Mouse (Mus musculus) c-Kit-positive CD71-positive TER-119-positive erythroid progenitor cells, embryonic 14.5 days (primary cell): Measurements from ENCODE around the gene Nelfcd.

Experiments
- DNase-seq: peaks from one replicate; pipeline ENCODE4 v3.0.0-alpha.2; 2013; ENCODE audit warnings: low spot score

Nelfcd gene

GRCm38 (mm10) chr2:174415731-174416310 is at the start of gene Nelfcd:
TSS of gene Nelfcd (plus strand) at chr2:174415804.
- DNase-seq, result peak; percentile 99

DNA sequence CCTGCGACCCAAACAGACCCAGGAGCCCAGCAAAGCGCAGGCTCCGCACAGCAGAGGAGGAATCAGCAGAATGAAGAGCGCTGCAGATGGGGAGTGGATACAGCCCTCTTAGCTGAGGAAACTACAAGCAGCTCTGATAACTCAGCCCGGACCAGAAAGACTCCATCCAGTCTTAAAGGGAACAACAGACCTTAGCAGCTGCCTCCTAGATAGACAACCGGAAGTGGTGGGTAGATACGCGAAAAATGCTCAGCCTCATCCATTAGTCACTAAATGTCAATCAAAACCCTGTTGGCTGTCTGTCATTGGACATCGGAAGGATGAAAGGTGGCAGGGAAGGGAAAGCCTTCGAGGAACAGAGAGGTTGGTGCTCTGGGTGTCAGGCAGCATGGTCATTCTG is 49.0 kb upstream of the Nelfcd start:
- DNase-seq, result no peak

DNA sequence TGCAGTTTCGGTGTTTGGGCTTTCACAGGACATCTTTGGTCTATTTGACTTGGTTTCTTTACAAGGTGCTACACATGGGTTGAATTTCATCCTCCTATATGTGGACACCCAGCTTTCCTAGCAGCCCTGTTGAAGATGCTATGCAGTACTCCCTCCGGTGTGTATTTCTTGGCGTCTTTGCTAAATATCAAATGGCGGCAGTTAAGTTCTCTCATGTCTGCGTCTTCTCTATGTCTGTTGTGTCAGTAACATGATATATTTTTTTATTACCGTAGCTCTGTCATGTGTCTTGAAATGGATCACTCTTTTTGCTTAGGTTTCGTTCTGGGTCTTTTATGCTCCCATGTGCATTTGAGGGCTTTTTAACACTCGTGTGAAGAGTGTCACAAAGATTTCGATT is 34.6 kb upstream of the Nelfcd start:
- DNase-seq, result no peak

DNA sequence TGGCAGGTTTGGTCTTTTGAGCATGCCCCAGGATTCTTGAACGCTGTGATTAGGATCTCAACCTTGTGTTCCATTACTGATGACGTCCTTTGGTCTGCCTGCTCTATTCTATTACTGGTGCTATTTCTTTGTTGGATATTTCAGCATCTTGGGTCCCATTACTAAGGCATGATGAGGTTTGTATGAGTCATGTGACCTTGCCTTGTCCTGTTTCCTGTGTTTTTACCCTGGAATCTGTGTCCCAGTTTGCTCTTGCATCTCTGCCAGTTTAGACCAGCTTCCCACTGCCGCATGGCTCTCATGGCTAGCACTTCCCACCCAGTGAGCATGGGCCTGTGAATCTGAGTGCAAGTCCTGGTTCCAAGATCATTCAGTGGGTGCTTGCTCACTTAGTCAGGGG is 23.7 kb upstream of the Nelfcd start:
- no peak for DNase-seq

- no peak for DNase-seq
Measured at GRCm38 (mm10) chr2:174392554-174392953, 23.1 kb upstream of the Nelfcd start.

- DNase-seq, result no peak
Measured at GRCm38 (mm10) chr2:174393383-174393782, 22.2 kb upstream of the Nelfcd start.

DNA sequence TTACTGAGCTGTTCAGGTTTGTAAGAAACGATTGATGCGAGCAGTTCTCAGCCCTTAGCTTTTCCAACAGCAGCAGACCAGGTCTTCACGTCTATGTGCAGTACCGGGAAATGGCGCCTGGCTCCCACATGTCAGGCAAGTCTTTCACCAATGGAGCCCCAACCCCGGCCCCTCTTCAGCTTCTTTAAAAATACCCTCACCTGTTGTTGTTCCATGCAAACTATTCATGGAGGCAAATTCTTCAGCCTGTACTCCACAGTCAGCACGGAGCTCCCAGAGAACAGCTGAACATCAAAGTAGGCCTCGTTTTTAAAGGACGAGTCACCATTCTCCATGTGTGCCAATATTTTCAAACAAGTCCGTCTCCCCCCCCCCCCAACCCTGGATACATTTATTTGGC is 19.0 kb upstream of the Nelfcd start:
- DNase-seq, result no peak

- DNase-seq, result no peak
Measured at GRCm38 (mm10) chr2:174397065-174397464, 18.5 kb upstream of the Nelfcd start.

GRCm38 (mm10) chr2:174397881-174398280 is 17.7 kb upstream of the Nelfcd start:
- DNase-seq, result no peak

- DNase-seq, result no peak
Measured at GRCm38 (mm10) chr2:174400396-174400795, 15.2 kb upstream of the Nelfcd start.

DNA sequence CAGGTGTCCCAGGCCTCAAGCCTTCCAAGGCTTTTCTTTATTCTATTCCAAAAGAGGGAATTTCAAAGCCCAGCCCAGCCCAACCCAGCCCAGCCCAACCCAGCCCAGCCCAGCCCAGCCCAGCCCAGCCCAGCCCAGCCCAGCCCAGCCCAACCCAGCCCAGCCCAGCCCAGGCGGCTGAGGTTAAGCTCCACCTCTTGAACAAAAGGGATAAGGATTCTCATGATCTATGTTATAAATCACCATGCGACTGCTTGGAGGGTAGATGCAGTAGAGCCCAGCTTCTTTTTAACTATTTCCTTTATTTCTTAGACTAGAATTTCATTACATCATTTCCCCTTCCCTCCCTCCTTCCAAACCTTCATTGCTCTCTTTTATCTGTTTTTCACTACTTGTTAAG is 5.4 kb upstream of the Nelfcd start:
- DNase-seq, result peak; percentile 14

DNA sequence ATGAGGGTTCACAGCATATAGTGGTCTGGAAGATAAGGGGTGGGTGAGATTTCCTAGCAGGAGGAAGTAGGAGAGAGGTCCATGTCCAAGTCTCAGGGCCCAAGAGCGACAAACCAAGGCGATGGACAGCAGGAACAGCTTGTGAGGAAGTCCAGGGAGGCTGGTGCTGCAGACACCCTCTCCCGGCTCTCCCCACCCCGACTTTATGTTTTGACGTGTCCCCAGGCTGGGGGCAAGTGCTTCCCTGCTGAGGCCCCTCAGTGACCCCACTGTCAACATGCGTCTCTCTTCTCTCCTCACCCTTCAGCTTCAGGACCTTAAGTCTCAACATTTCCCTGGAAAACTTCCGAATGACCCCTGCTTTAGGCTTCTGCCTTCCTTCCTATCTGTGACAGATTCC is 2.5 kb upstream of the Nelfcd start:
- no peak for DNase-seq

DNA sequence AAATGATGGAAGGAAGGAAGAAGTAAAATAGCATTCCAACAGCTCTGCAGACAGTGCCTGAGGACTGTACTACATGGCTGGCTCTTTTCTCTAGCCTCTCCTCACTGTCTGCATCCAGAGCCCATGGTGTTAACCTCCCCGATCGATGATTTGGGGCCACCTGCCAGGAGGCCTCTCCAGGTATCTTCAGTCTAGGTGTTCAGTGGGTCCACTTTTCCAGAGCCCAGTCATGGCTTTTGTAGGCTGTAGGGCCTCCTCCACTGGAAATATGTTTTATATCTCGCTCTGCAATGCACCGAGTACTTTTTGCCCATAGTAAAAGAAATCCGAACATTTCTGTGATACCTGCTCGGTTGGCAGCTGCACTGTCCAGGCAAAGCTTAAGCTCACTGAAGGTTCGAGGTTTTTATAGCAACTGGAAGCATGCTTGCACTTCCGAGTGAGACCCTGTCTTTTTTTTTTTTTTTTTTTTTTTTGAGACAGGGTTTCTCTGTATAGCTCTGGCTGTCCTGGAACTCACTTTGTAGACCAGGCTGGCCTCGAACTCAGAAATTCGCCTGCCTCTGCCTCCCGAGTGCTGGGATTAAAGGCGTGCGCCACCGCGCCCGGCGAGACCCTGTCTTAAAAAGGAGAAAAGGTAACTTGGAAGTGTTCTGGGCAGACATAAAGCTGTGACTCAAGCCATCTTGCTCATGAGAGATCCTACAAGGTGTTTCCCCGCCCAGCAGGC is 438 bp upstream of the Nelfcd start:
- no peak for DNase-seq

- DNase-seq, result no peak
Measured at GRCm38 (mm10) chr2:174421107-174421506, 5.5 kb downstream of the Nelfcd start.

DNA sequence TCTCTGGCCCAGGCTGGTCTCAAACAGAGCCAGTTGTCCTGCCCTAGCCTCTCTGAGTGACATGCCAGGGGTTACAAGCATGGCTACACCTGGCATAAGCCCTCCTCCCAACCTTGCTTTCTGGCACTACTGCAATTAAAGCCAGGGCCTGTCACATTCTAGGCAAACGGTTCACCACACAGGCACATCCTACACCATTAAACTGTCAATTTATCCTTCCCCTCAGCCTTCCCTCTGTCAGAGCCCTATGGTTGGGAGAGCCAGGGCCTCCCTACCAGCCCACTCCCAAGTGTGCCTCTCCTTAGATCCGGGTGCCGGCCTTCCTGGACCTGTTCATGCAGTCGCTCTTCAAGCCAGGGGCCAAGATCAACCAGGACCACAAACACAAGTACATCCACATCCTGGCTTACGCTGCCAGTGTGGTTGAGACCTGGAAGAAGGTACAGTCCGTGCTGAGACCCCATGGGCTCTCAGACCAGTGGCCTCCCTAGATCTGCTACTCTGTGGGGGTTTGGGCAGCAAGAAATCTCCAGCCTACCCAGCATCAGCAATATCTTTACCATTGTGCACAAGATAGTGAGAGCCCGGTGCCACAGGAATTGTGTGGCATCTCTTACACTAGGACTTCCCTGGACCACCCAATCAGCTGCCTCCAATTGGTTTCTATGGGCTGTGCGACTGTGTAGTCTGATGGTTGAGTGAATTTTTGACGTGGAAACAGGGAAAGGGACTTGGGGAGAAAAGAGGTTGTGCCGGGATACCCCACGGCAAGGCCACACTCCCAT is 8.9 kb downstream of the Nelfcd start:
- no peak for DNase-seq

- DNase-seq, result no peak
Measured at GRCm38 (mm10) chr2:174426856-174427255, 11.3 kb downstream of the Nelfcd start.

- no peak for DNase-seq
Measured at GRCm38 (mm10) chr2:174428076-174428835, 12.7 kb downstream of the Nelfcd start.

DNA sequence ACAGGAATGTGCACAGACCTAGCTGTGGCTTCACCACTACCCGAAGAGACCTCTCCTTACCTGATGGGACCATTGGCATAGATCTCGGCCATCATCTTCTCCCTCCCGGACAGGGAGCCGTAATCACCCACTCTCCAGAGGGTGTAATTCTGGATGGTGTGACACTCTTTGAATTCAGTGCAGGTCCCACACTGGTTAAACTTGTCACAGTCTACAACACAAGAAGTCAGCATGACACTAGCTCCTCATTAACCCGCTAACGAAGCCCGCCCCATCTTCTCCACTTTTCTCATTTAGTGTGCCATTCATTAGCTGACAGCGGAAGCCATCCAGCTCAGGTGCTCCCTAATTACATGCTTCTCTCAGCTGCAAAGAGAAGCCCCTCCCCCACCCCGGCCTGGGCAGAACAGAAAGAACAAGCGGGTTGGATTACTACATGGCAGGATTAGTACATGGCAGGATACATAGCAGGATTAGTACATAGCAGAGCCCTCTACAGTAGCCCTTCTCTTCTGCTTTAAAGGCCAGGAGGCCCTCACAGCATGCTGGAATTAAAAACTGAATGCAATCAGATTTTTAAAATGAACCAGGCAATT is 13.5 kb downstream of the Nelfcd start:
- no peak for DNase-seq

- DNase-seq, result no peak
Measured at GRCm38 (mm10) chr2:174434943-174435342, 19.3 kb downstream of the Nelfcd start.

DNA sequence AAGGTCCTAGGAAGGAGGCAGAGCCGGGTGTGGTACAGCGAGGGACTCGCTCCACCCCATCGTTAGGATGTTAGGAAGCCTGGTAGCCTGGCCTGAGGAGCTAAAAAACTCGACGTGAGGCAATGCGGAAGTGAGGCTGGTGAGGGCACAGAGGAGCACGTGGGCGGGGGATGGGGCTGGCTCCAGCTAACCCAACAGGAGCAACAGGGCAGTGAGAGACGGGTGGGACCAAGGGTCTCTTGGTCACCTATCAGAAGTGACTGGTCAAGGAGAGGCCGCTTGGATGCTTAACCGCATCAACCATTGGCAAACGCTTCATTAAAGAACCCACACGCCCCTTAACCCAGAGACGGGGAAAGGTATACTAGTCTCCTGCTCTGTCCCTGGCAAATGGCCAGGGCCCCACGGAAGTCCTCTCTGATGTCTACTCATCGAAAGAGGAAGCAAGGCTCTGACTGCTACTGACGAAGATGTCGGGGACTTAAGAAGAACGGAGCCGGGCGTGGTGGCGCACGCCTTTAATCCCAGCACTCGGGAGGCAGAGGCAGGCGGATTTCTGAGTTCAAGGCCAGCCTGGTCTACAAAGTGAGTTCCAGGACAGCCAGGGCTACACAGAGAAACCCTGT is 20.6 kb downstream of the Nelfcd start:
- no peak for DNase-seq

GRCm38 (mm10) chr2:174436916-174437696 is 21.5 kb downstream of the Nelfcd start:
- no peak for DNase-seq
